Mouse (Mus musculus) liver, embryonic 14.5 days (tissue): Measurements from ENCODE around the gene Sh3glb2.

ENCODE experiments used
- CTCF ChIP-seq: IDR thresholded peaks from 2 replicates; pipeline ENCODE4 v1.5.1; 2016; ENCODE audit warnings: antibody characterized with exemption, low read depth, control low read depth
- EP300 ChIP-seq: IDR thresholded peaks from 2 replicates; pipeline ENCODE4 v1.6.1; 2016; ENCODE audit warnings: antibody characterized with exemption, low read depth

DNA sequence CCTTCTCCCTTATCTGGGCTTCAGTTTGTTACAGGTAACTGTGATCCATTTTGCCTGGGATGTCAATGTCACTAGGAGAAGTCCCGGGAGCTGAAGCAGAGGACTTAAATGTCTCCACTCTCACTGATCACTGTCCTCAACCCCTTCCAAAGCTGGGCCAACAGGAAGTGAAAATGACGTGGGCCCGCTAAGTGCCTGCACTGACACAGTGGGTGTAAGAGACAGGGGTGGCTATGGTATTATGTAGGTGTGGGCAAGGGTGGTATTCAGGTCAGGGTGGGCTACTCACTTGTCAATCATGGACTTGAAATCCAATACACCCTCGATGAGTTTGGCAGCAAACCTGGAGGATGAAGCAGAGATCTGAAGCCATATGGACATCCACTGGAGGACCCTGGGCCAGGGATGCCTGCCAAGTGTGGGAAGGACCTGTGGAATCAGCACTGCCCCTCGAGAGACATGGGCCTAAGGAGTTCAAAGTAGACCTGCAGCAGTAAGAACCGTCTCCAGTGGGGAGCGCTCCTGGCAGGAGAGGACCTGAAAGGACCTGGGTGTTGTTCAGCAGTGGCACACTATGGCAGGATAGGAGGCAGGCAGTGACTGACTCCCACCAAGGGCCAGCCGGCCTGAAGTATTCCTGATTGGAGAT, 49.4 kb upstream of the Sh3glb2 start:
- TF ChIP-seq CTCF (no peak), EP300 (no peak)
